Mouse (Mus musculus) olfactory bulb, adult 2 months (tissue): ENCODE data around the gene Plekhj1. TPM values are rescaled to one million over a fixed set of nuclear protein-coding genes. Genes with fewer than 3 reads are reported as not detected.

ENCODE experiments used
- H3K27ac ChIP-seq: fragments of 200-500 bp; 2 replicates; pipeline ENCODE4 v1.5.1; 2012; ENCODE audit warnings: low read depth, low read length; ENCODE audit not compliant: insufficient read depth
- H3K4me1 ChIP-seq: fragments of 200-500 bp; 2 replicates; pipeline ENCODE4 v1.6.1; 2012; ENCODE audit warnings: low read length; ENCODE audit not compliant: control insufficient read depth, insufficient read depth
- H3K4me3 ChIP-seq: fragments of 200-500 bp; 2 replicates; pipeline ENCODE4 v1.5.1; 2012; ENCODE audit warnings: mild to moderate bottlenecking, low read depth, low read length, moderate library complexity; ENCODE audit not compliant: insufficient read depth
- CTCF ChIP-seq: fragments of 200-500 bp; IDR thresholded peaks from 2 replicates; pipeline ENCODE4 v1.5.1; 2012; ENCODE audit warnings: low read depth, mild to moderate bottlenecking, low read length, moderate library complexity; ENCODE audit not compliant: insufficient read depth
- POLR2A ChIP-seq: fragments of 200-500 bp; IDR thresholded peaks from 2 replicates; pipeline ENCODE4 v1.6.1; 2012; ENCODE audit warnings: mild to moderate bottlenecking, low read depth, low read length, moderate library complexity; ENCODE audit not compliant: insufficient read depth
- WGBS: fragments of 180-500 bp; shearing (Covaris S2); methylation state at CpG from one replicate; pipeline ENCODE4 v1.1.7; 2018; 5-methylcytosine and 5-hydroxymethylcytosine counted together
- polyA plus RNA-seq: library from polyadenylated mRNA; stranded (reverse); fragments of >200 nt; gene quantifications from 2 replicates; pipeline ENCODE4 v1.2.4, GENCODE M21; 2012; ENCODE audit warnings: low replicate concordance; ENCODE audit not compliant: missing spikeins, insufficient read depth, insufficient read length

The Plekhj1 gene
- not detected in 2 replicates for polyA plus RNA-seq

DNA sequence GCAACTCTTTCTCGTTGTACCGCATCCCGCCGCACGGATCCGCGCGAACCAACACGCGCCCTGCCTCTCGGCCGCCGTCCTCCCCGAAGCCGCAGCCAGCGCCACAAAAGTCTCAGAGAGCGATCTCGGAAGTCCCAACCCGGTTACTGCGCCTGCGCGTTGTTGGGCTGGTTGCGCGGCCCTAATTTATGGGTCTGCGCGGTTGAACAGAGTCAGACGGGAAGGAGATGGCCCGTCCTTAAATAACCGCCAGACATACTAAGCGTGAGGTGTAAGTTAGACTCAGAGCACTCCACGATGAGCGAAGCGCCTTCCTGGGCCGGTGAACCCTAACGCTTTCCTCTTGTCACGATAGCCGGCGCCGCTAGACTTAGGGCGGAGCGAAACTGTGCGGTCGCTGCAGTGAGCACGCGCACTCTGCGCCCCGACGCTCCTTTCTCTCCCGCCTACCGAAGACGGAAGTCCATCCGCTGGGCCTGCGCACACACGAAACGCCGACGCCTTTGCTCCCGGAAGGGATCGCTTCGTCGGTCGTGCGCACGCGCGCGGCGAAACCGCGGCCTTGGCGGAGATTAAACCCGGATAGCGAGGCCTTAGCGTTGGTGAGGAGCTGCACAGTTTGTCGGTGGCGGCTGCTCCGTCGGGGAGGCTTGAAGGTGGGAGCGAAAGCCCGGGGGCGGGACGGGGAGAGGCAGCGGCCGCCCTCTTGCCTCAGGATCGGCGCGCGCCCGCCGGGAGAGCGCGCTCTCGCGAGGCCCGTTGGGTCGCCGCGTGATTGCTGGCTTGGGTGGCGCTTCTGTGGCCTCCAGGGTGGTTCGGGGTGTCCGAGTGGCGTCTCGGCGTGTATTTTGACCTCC, at the start of gene Plekhj1, which contains the start of gene Sf3a2:
Gene Plekhj1 (minus strand): TSS at position 477 of the 857 bp plus-strand sequence.
Gene Sf3a2 (plus strand): TSS at position 49 of the 857 bp plus-strand sequence.
- WGBS: under 1% methylated on average over 102 of the region's 104 CpGs
- H3K4me3 ChIP-seq: peak within 1 kb of the TSS; percentile 87
- H3K27ac ChIP-seq: peak within 1 kb of the TSS; percentile 99
- peaks cover 17% of the 10 kb centered on the region; the same call in 1 of the 2 replicates for H3K4me1 ChIP-seq
- TF ChIP-seq POLR2A (peak; percentile 86), CTCF (no peak)

DNA sequence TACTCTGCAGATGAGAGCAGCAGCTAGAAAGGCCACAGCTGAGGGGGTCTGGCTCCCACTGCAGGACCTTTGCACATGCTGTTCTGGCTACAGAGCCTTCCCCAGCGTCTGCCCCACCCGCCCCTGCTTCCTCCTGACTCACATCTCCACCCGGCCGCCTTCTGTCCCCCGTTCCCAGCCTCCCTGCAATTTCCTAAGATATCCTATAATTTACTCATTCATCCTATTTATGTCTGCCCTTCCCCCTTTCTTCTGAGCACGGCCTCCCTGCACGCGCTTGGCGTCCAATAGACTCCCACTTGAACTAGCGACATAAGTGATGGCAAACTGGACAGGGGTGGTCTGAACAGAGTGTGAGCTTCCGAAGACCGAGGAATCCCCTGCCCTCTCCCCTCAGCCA, 47.3 kb upstream of the Plekhj1 start:
- no peak overlapping the region for H3K27ac ChIP-seq
- 24% methylated on average over 12 of the region's 12 CpGs for WGBS

DNA sequence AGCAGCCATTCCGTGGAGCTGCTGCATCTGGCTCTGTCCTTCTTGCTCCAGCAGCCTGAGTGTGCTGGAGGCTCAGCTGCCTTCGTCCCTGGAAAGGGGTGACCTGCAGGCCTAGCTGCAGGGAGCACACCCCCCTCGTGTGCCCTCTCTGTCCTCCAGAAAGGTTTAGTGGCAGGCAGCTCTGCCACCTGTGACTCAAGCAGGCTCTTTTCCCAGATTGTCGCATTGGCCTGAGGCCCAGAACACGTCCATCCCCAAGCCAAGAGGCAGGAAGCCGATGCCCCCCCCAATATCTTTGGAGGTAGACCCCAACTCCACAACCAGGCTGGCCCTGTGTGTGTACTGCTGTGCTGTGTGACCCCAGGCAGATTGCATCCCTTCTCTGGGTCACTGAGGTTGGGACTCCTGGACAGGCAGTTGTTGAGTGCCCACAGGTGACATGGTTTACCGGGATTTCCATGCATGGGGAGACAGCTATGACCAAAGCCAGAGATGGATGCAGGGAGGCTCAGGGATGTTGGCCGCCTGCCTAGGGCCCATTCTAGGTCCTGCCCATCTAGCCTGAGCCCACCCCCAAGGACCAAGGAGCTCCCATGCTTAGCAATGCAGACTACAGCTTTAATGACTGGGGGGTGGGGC, 46.7 kb upstream of the Plekhj1 start:
- TF ChIP-seq POLR2A: no peak
- 56% methylated on average over 8 of the region's 8 CpGs for WGBS
- Histone ChIP-seq H3K4me3 (no peak overlapping the region), H3K4me1 (peaks cover 34% of the 10 kb centered on the region), H3K27ac (no peak overlapping the region)

More for the DNA sequence above, 47.3 kb upstream of the Plekhj1 start:
- H3K4me1 ChIP-seq: peaks cover 34% of the 10 kb centered on the region
- no peak overlapping the region for H3K4me3 ChIP-seq
- TF ChIP-seq POLR2A (no peak), CTCF (no peak)

DNA sequence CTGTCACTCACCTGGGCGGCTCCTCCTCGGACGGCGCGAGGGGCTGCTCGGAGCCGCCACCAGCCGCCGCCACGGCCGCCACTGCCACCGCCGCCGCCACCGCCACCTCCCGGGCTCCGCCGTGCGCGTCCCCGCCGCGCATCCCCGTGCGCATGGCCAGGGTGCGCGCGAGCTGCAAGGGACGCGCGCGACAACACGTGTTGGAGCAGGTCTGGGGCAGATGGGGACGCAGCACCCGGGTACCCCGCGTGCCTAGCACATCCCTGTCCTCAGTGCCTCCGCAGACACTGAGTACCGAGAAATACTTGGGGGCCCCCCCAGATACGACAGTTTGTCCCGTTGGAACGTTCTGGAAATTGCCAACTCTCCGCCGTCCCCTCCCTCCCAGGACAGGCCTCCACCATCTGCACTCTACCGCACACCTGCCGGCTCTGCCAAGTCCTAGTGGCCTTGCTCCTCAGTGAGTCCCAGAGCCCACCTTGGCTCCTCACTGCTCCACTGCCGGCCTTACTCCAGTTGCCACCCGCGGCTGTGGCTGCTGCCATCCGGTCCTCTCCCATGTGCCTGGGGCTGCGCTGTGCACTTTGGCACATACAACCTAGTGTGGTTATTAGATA, 45.6 kb upstream of the Plekhj1 start, which contains the start of gene Lingo3:
Gene Lingo3 (minus strand): TSS at position 109 of the 617 bp plus-strand sequence.
- WGBS: 4% methylated on average over 51 of the region's 51 CpGs
- no peak for TF ChIP-seq CTCF
- no peak for TF ChIP-seq POLR2A
- H3K4me3 ChIP-seq: peak within 1 kb of the TSS; percentile 49
- H3K4me1 ChIP-seq: peaks cover 34% of the 10 kb centered on the region
- H3K27ac ChIP-seq: no peak within 1 kb of the TSS

DNA sequence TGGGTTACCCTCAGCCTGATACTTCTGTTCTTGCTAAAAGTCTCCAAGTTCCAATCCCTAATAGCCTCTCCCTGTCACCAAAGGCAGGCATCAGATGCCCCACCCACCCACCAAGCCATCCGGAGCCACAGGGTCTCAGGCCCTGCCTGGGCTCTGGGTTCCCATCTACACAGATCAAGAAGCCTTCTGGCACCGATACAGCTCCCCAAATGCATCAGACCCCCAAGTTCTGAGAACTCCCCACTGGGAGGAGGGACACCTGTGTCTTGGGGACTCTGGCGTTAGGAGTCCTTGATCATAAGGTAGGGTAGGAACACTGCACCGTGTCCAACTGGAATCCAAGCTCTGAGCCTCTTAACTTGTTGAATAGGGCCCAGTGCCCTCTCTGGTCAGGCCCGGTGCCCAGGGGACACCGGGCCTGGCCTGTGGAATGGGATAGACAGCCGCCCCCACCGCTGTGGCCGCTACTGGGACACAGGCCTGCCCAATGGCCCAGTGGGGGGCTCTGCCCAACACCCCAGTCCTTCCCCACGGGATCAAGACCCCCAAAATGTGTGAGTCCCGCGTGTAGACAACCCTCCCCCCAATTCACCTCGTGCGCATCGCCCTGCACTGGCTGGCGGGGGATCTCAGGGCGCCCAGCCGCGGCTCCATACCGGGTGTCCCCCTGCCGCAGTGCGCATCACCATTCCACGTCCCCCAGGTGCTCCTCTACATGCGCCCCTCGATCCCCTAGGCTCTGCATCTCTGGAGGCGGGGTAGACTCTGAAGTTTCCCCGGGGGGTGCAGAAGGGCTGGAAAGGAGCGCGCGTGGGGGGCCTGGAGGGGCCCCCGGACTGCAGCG, 44.9 kb upstream of the Plekhj1 start:
- TF ChIP-seq CTCF (no peak), POLR2A (no peak)
- no peak overlapping the region for H3K27ac ChIP-seq
- H3K4me1 ChIP-seq: peaks cover 36% of the 10 kb centered on the region
- WGBS: 7% methylated on average over 32 of the region's 32 CpGs
- peak overlapping the region; percentile 49 for H3K4me3 ChIP-seq

DNA sequence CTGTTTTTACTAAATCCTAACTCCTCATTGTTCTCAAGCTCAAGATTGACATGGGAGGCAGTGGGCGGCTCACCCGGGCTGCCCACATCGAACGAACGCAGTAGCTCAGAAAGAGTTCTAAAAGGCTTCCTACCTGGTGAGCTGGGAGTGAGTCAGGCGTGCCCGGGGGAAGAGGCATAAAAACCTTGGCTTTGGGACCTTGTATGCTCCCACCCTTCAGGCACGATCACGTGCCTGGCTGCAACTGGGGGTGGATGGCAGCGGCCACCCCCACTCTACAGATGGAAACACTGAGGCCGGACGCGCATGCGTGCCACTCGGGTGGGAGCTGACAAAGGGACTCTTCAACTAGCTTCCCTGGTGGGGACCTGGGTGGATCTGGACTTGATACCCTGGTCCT, 43.9 kb upstream of the Plekhj1 start:
- no peak for TF ChIP-seq POLR2A
- TF ChIP-seq CTCF: no peak
- H3K4me1 ChIP-seq: peaks cover 41% of the 10 kb centered on the region
- no peak overlapping the region for H3K27ac ChIP-seq
- WGBS: 77% methylated on average over 15 of the region's 15 CpGs
- H3K4me3 ChIP-seq: no peak overlapping the region

DNA sequence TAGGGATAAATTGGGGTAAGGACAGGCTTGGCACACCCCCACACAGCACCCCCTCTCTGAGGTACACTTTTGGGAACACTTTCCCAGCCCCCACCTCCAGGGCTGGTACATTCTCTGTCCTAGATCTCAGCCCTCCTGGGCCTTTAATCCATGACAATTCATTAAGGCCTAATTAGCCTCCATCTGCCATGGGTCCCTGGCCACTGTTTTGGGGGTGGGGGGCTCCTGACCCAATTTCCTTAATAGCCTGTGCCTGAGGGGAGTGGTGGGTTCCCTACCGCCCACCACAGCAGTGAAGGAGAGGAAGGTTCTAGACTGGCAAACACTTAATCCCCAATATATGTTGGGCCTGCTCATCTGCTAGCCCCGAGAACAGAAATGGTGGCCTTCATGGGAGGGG, 43.3 kb upstream of the Plekhj1 start:
- TF ChIP-seq POLR2A (no peak), CTCF (no peak)
- Histone ChIP-seq H3K4me3 (no peak overlapping the region), H3K27ac (no peak overlapping the region), H3K4me1 (peaks cover 46% of the 10 kb centered on the region)
- 86% methylated on average over 2 of the region's 2 CpGs for WGBS

DNA sequence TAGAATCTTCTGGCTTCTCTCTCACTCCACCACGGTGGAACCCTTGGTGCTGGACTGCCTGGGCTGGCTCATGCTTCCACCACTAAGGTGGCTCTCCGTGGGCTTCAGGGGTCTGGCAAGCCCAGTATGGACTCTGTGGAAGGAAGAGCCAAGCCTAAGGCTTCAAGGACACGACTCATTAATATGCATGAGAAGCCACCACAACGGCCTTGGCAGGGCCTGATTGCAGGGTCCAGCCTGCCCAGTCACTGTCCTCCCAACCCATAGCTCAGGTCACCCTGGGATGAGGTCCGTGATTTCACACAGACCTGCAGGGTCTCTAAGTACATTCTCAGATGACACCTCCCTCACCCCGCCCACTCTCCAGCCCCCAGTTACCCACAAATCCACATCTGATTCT, 41.4 kb upstream of the Plekhj1 start:
- H3K27ac ChIP-seq: no peak overlapping the region
- TF ChIP-seq POLR2A (no peak), CTCF (no peak)
- no peak overlapping the region for H3K4me3 ChIP-seq
- peaks cover 31% of the 10 kb centered on the region for H3K4me1 ChIP-seq
- WGBS: 66% methylated on average over 6 of the region's 6 CpGs
